Mouse (Mus musculus): ENCODE data around the gene Unc5a. TPM values are rescaled to one million over a fixed set of nuclear protein-coding genes. Genes with fewer than 3 reads are reported as not detected.

The Unc5a gene
- total RNA-seq, 1 experiment, result 0.31 TPM

DNA sequence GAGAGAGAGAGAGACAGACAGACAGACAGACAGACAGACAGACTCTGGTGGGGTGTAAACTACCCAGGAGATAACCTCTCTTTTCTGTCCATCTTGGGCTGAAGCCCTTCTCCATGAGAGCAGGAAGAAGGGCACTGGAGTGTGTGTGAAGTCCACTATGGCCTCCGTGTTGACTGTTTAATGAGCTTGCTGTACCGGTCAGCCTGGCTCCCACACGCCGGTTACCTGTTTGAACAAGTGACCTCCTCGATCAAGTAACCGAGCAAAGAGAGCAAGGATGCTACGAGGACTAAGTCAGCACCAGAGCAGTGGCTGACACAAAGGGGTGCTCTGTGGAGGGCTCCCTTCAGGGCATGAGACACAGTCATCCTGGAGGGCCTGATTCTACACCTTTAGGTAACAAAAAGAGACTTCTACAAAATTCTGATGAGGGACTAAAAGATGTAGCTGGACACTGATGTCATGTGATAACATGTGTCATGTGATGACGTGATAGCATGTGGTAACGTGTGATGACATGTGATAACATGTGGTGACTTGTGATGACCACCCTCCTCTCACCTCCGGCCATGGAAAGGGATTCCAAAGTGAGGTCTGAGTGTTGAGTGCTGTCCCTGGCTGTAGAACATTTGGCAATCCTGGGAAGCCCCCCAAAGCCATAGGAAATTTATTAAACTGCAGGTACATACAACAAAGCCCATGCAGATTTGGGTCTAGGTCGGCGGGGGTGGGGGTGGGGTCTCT, 68.1 kb downstream of the Unc5a start:
- Histone ChIP-seq H3K4me1 (ENCODE audit: control insufficient read depth in 2 of 2, insufficient read depth in 2 of 2, low read length in 2 of 2, poor library complexity in 1 of 2) (peaks cover 0 to 10% of the 10 kb centered on the region in 2 experiments; a peak in 1 of 4 replicates), H3K4me3 (ENCODE audit: insufficient read depth in 1 of 2, low read depth in 1 of 2, low read length in 2 of 2, poor library complexity in 1 of 2, severe bottlenecking in 1 of 2) (no peak overlapping the region), H3K9ac (ENCODE audit: insufficient read depth, low read depth, low read length, poor library complexity, severe bottlenecking) (no peak overlapping the region), H3K36me3 (ENCODE audit: control insufficient read depth, insufficient read depth, low read length, poor library complexity, severe bottlenecking) (no peaks in the 10 kb centered on the region), H3K27ac (ENCODE audit: insufficient read depth, low read depth, low read length, poor library complexity, severe bottlenecking) (no peak overlapping the region), H3K9me3 (ENCODE audit: control insufficient read depth, insufficient read depth, low read depth, low read length) (no peaks in the 10 kb centered on the region)
- no peak for DNase-seq (ENCODE audit: low read depth, low spot score)
- in situ Hi-C loops (cut with MboI; ENCODE audit: low sequenced_read_pairs in 2 of 2, unreplicated experiment in 2 of 2), result no loop called here
- TF ChIP-seq CHD2 (IDR thresholded peaks at IDR 0.05; ENCODE audit: low read depth, low read length), result no peak
- no peak for TF ChIP-seq ZNF384 (IDR thresholded peaks at IDR 0.05; ENCODE audit: low read depth, low read length)
- TF ChIP-seq ZC3H11A (IDR thresholded peaks at IDR 0.05; ENCODE audit: borderline replicate concordance, low read depth, low read length), result no peak
- TF ChIP-seq MAFK (IDR thresholded peaks at IDR 0.05; ENCODE audit: insufficient read depth, low read depth, low read length), result no peak
- TF ChIP-seq HCFC1 (IDR thresholded peaks at IDR 0.05; ENCODE audit: borderline replicate concordance, insufficient read depth, low read length), result no peak

DNA sequence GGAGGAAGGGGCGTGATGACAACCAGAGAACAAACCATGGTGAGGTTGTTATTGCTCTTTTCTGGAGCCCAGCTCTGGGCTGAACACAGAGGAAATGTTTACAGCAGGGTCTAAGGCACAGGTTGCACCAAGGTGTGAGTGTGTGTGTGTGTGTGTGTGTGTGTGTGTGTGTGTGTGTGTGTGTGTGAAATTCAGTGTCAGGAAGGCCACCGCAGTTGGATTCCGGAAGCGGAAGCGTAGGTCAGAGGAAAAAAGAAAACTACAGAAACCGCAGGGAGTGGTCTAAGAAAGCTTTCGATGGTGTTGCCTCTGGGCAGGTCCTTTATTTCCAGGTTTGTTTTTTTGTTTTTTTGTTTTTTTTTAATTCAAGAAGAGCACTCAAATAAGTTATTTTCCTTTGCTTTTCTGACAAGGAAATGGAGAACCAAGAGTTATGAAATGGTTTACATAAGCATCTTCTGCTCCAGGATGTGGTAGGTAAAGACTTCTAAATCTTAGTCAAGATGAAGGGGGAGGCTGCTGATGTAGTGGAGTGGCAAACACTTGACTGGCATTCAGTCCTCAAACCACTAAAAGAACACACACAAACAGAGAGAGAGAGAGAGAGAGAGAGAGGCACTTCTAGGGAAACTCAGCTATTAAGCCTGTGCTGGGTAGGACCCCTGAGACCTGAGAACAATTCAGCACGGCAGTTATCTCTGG, 68.8 kb downstream of the Unc5a start:
- no peaks in the 10 kb centered on the region for H3K36me3 ChIP-seq (ENCODE audit: control insufficient read depth, insufficient read depth, low read length, poor library complexity, severe bottlenecking)
- H3K4me1 ChIP-seq (ENCODE audit: control insufficient read depth in 2 of 2, insufficient read depth in 2 of 2, low read length in 2 of 2, poor library complexity in 1 of 2), result peaks cover 2 to 14% of the 10 kb centered on the region in 2 experiments; a peak in 2 of 4 replicates
- DNase-seq (ENCODE audit: low read depth, low spot score), result no peak
- H3K9me3 ChIP-seq (ENCODE audit: control insufficient read depth, insufficient read depth, low read depth, low read length), result no peaks in the 10 kb centered on the region
- H3K4me3 ChIP-seq (ENCODE audit: insufficient read depth in 1 of 2, low read depth in 1 of 2, low read length in 2 of 2, poor library complexity in 1 of 2, severe bottlenecking in 1 of 2), result no peak overlapping the region
- TF ChIP-seq HCFC1 (IDR thresholded peaks at IDR 0.05; ENCODE audit: borderline replicate concordance, insufficient read depth, low read length) (no peak), ZNF384 (IDR thresholded peaks at IDR 0.05; ENCODE audit: low read depth, low read length) (no peak), ZC3H11A (IDR thresholded peaks at IDR 0.05; ENCODE audit: borderline replicate concordance, low read depth, low read length) (no peak), CHD2 (IDR thresholded peaks at IDR 0.05; ENCODE audit: low read depth, low read length) (no peak), MAFK (IDR thresholded peaks at IDR 0.05; ENCODE audit: insufficient read depth, low read depth, low read length) (no peak)
- H3K9ac ChIP-seq (ENCODE audit: insufficient read depth, low read depth, low read length, poor library complexity, severe bottlenecking), result no peak overlapping the region
- in situ Hi-C loops (cut with MboI; ENCODE audit: low sequenced_read_pairs in 2 of 2, unreplicated experiment in 2 of 2), result no loop called here
- no peak overlapping the region for H3K27ac ChIP-seq (ENCODE audit: insufficient read depth, low read depth, low read length, poor library complexity, severe bottlenecking)

DNA sequence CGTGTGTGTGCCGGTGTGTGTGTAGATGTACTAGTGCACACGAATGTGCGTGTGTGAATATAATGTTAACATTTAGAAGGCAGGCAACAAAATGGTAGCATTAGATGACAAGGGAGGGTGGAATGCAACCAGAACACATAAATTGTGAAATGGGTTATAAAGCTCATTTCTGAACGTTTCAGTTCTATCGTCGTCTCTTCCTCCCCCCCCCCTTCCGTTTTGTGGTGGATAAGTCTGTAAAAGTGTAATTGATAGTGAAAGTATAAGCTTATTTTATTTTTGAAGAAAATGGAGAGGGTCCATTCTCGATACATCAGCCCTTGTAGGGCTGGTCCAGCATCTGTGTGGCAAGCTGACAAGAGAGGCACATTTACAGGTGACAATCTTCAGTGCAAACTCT, 69.5 kb downstream of the Unc5a start:
- Histone ChIP-seq H3K4me3 (ENCODE audit: insufficient read depth in 1 of 2, low read depth in 1 of 2, low read length in 2 of 2, poor library complexity in 1 of 2, severe bottlenecking in 1 of 2) (no peak overlapping the region), H3K4me1 (ENCODE audit: control insufficient read depth in 2 of 2, insufficient read depth in 2 of 2, low read length in 2 of 2, poor library complexity in 1 of 2) (peaks cover 2 to 11% of the 10 kb centered on the region in 2 experiments; a peak in 2 of 4 replicates), H3K9me3 (ENCODE audit: control insufficient read depth, insufficient read depth, low read depth, low read length) (no peaks in the 10 kb centered on the region), H3K36me3 (ENCODE audit: control insufficient read depth, insufficient read depth, low read length, poor library complexity, severe bottlenecking) (no peaks in the 10 kb centered on the region), H3K27ac (ENCODE audit: insufficient read depth, low read depth, low read length, poor library complexity, severe bottlenecking) (no peak overlapping the region), H3K9ac (ENCODE audit: insufficient read depth, low read depth, low read length, poor library complexity, severe bottlenecking) (no peak overlapping the region)
- DNase-seq (ENCODE audit: low read depth, low spot score), result no peak
- TF ChIP-seq ZNF384 (IDR thresholded peaks at IDR 0.05; ENCODE audit: low read depth, low read length) (no peak), MAFK (IDR thresholded peaks at IDR 0.05; ENCODE audit: insufficient read depth, low read depth, low read length) (no peak), ZC3H11A (IDR thresholded peaks at IDR 0.05; ENCODE audit: borderline replicate concordance, low read depth, low read length) (no peak), HCFC1 (IDR thresholded peaks at IDR 0.05; ENCODE audit: borderline replicate concordance, insufficient read depth, low read length) (no peak)
- in situ Hi-C loops (cut with MboI; ENCODE audit: low sequenced_read_pairs in 2 of 2, unreplicated experiment in 2 of 2), result no loop called here

DNA sequence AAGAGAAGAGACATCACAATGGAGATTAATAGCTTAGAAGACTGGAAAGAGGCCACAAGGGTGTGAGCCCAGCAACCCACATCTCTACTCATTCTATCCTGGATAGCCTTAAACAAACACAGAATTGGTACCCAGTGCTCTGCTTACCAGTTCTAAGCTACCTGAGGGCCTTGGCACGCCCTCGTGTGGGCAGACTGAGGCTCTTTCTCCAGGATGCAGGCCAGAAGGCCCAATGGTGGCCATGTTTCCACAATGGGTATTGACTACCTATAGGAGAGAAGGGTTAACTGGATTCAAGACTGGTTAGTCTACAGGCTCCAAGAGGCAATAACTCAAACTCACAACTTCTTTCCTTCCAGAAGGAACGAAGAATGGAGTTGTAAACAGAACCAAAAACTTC, 70.0 kb downstream of the Unc5a start:
- no peak for DNase-seq (ENCODE audit: low read depth, low spot score)
- TF ChIP-seq CHD2 (IDR thresholded peaks at IDR 0.05; ENCODE audit: low read depth, low read length) (no peak), ZNF384 (IDR thresholded peaks at IDR 0.05; ENCODE audit: low read depth, low read length) (no peak)

More for the DNA sequence above, 70.0 kb downstream of the Unc5a start:
- Histone ChIP-seq H3K4me1 (ENCODE audit: control insufficient read depth in 2 of 2, insufficient read depth in 2 of 2, low read length in 2 of 2, poor library complexity in 1 of 2) (peaks cover 2 to 11% of the 10 kb centered on the region in 2 experiments; a peak in 2 of 4 replicates), H3K27ac (ENCODE audit: insufficient read depth, low read depth, low read length, poor library complexity, severe bottlenecking) (no peak overlapping the region), H3K9ac (ENCODE audit: insufficient read depth, low read depth, low read length, poor library complexity, severe bottlenecking) (no peak overlapping the region), H3K36me3 (ENCODE audit: control insufficient read depth, insufficient read depth, low read length, poor library complexity, severe bottlenecking) (no peaks in the 10 kb centered on the region), H3K4me3 (ENCODE audit: insufficient read depth in 1 of 2, low read depth in 1 of 2, low read length in 2 of 2, poor library complexity in 1 of 2, severe bottlenecking in 1 of 2) (no peak overlapping the region), H3K9me3 (ENCODE audit: control insufficient read depth, insufficient read depth, low read depth, low read length) (no peaks in the 10 kb centered on the region)
- in situ Hi-C loops (cut with MboI; ENCODE audit: low sequenced_read_pairs in 2 of 2, unreplicated experiment in 2 of 2), result no loop called here
